Mouse (Mus musculus) NIH3T3 (cell line): Measurements from ENCODE around the gene Necab3.

ENCODE experiments used
- DNase-seq: peaks from one replicate; pipeline ENCODE4 v3.0.0-alpha.2; 2012; ENCODE audit warnings: low read depth

The Necab3 gene

DNA sequence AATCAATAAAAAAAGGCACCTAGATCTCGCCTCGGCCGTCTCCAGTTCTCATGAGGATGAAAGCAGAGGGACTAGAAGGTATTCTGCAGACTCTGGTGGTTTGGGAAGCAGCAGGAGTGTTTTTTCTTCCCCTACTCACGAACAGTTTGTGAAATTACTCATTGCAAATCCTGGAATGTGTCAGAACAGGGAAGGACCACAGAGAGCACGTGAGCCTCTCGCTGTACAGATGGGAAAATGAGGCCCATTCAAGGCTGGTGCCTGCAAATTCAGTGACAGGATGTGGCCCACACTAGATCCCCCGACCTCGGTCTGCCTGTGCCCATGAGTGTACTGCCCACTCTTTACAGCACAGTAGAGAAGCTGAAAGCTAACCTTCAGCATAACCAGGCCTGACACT is 13.3 kb upstream of the Necab3 start:
- peak; percentile 67 for DNase-seq

- DNase-seq: peak; percentile 48
Measured at GRCm38 (mm10) chr2:154571266-154571665, 12.6 kb upstream of the Necab3 start.

- DNase-seq: no peak
Measured at GRCm38 (mm10) chr2:154570666-154571065, 12.0 kb upstream of the Necab3 start.

DNA sequence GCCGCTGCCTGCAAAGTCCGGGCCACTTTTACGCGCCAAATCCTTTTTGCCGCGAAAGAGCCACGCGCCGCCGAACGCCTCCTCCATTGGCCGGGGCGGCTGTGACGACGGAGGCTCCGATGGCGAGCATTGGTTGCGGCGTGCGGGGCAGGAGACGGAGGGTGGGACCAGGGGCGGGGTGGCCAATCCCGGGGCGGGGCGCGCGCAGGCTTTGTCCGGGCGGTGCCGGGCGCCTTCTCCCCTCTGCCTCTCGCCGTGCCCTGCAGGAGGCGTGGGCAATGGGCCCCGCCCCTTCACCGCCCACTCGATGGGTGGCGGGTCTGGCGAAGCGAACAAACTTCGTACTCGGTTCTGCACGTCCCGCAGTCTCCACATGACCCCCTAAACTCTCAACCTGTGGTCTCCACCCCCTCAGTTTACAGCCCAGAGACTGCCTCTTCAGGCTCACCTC is 11.2 kb upstream of the Necab3 start, which contains the start of gene E2f1:
TSS of gene E2f1 (minus strand) at position 57 of the 451 bp plus-strand sequence.
- peak; percentile 98 for DNase-seq

DNA sequence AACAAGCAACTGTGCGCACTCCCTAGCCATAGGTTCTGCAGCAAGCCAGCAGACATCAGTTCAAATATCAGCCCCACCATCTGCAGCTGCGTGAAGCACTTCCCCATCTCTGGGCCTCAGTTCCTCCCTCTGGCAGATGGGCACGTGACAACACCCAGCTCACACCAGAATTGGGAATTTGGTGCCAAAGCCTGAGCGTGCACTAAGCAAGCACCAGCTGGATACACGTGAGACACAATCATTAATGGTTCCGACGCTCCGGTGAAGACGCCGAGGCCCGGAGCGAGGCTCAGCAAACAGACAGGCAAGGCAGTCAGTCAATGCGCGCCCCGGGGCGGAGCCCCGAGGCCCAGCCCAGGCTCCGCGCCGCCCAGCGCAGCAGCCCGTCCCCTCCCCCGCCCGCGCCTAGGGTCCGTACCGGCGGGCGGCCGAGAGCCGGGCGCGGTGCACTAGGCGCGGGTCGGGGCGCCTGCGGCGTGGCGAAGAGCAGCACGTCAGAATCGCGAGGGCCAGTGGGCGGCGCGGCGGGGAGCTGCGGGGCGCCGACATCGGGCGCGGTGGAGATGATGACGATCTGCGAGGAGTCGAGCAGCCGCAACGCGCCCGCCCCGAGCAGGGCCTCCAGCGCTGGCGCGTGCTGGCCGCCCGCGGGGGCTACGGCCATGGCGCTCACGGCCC is 10.5 kb upstream of the Necab3 start:
- peak; percentile 87 for DNase-seq

DNA sequence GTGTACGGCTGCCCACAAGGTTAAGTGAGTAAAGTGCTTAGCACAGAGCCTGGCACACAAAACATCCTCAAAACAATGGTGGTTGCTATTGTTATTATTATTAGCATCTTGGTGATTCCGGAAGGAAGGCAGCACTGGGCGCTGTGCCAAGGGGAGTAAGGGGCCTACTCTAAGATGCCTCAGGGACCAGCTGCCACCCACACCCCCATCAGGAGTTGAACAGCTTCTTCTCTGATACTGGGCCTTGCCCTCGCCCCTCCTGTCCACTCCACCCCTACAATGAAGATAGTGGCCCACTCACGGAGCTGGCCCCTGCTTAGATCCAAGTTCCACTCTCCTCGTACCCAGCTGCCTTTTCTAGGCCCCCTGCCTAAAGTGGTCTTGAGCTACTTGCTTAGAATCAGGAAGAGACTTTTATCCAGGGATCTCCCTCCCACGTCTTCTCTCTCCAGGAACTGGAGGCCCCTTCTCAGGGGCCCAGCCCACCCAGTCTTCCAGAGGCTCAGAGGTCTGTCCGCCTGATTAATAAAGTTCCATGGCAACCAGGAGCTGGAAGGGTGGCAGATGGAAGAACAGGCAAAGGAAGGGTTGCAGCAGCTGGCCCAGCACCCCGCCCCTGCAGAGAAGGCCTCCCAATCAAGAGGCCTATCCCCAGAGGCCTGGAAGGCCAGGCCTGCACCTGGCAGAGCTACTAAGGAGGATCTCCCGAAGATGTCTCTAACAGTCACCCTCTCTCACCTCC is 9.8 kb upstream of the Necab3 start:
- DNase-seq: peak; percentile 60

DNA sequence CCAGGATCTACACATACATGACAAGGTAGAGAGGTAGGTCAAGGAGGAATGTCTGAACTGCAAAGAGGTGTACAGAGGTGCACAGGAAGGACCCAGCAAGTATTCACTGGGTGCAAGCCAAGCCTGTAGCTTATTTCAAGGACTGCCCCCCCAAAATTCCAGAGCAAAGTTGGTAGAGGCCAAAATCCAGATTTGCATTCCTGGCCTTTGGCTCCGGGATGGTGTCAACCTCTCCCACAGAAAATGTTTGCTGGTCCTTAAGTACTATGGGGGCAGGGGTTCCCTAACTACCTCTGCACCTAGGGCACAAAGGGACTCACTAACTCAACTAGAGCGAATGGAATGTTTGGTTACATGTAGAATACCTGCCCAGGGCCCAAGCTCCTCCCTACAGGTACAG is 9.1 kb upstream of the Necab3 start:
- DNase-seq: no peak

DNA sequence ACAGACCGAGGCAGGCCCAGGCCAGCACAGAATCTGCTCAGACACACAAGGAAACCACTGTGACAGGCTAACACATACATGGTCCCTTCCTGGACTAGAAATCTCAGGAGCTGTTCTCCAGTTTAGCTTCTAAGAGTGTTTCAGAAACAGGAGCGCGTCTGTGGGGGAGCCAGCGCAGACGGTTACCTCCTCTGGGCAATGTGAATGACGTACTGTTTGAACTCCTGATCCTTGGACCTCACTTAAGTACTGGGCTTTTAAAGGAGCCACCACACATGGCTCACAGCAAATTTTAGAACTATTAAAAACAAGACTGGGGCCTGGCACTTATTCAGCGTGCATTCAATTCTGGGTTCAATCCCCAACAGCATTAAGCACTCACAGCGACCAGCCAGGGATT is 8.0 kb upstream of the Necab3 start:
- DNase-seq: no peak

DNA sequence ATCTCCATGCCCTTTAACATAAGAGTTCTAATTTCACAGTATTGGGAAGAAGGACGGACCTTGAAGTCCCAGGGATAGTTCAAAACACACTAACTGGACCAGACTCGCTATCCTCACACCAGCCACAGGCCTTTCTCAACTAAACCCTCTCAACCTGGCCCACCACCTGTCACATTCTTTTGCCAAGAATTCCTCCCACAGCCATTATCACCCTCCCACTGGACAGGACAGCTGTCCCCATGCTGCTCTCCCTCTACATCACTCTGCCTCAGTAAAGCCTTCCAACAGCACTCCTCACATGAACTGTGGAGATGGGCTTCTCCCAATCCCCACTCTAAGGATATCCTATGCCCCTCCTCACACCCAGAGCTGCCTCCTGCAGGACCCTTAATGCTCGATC is 6.9 kb upstream of the Necab3 start:
- no peak for DNase-seq

DNA sequence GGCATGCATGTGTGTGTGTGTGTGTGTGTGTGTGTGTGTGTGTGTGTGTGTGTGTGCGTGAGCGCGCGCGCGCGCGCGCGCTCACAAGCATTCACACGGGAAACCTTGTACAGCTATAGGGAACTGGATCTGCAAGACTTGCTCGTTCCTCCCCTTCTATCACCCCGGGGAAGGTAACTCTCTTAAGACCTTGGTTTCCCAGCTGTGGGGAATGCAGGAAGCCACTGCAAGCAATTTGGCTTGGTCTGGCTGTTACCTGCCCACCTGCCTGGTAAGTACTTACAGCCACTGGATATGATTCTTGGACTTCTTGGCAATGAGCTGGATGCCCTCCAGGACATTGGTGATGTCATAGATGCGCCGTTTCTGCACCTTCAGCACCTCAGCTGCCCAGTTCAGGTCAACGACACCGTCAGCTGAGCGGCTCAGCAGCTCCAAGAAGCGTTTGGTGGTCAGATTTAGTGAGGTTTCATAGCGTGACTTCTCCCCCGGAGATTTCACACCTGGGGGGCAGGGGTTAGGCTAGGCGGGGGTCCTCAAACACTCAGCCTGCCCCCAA is 5.0 kb upstream of the Necab3 start:
- DNase-seq: no peak

GRCm38 (mm10) chr2:154557184-154557832 is 1.4 kb downstream of the Necab3 start:
- peak; percentile 61 for DNase-seq

DNA sequence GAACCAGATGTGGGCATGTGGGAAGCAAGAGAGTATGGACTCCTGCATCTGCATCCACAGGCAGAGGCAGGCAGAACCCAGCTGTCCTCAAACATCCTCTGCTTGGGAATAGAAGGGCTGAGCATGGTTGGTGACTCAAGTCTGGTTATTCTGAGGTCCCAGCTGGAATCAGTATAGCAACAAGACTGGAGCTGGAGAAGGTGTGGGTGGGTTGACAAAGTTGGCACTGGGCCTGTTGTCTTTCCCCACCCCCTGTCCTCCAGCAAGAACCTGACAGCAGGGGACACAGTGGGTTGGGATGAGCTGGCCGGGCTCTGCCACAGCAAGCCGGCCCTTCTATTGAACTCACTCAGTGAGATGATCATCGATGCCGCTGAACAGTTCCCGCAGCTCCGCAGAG is 3.5 kb downstream of the Necab3 start:
- no peak for DNase-seq

DNA sequence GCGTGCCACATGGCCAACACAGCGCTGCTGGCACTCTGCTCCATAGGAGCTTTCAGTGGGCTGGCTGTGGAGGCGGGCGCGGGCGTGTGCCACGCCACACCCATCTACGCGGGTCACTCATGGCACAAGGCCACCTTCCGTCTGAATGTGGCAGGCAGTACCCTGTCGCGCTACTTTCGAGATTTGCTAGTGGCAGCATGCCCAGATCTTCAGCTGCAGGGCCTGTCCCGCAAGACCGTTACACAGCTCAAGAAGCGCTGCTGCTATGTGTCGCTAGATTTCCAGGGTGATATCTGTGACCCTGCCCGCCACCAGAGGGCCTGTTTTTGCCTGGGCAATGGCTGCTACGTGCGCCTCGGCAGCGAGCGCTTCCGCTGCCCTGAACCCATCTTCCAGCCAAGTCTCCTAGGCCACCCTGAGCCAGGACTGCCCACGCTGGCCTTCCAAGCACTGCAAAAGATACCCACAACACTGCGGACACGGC is 6.2 kb downstream of the Necab3 start:
- no peak for DNase-seq

DNA sequence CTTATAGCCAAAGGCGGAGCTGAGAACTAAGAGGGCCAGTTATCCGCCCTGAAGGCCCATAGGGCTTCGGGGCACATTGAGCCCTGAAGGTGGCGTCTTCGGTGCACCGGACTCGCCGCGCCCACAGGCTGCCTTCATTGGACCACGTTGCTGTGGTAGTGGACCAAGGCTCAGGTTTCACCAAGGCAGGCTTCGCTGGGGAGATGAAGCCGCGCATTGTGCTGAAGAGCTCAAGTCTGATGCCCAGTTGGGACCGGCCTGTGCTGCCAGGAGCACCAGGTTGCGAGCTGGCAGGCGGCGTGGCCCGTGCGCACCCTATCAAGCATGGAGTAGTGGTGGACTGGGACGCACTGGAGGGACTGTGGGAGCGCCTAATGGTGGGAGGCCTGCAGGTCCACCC is 6.8 kb downstream of the Necab3 start:
- no peak for DNase-seq

DNA sequence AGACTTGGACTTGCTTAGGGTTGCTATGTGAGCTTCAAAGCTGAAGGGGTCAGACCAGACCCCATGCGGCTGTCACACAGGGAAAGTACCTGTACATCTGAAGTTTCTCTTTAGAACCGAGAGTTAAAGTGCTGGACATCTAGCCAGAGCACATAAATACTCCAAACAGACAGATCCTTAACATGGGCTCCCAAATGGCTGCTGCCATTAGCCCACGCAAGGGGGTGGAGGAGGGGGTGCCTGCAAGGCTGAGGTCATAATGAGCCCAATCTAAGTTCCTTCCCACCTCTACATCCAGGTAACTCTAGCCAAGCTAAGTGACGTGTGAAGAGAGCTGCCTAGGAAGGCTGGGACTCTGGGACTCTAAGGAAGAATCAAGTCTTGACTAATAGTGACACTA is 7.2 kb downstream of the Necab3 start, which contains the start of gene Actl10:
TSS of gene Actl10 (plus strand) at position 301 of the 400 bp plus-strand sequence.
- no peak for DNase-seq

- no peak for DNase-seq
Measured at GRCm38 (mm10) chr2:154550937-154551336, 7.8 kb downstream of the Necab3 start.

GRCm38 (mm10) chr2:154549886-154550189 is 8.9 kb downstream of the Necab3 start:
- no peak for DNase-seq

DNA sequence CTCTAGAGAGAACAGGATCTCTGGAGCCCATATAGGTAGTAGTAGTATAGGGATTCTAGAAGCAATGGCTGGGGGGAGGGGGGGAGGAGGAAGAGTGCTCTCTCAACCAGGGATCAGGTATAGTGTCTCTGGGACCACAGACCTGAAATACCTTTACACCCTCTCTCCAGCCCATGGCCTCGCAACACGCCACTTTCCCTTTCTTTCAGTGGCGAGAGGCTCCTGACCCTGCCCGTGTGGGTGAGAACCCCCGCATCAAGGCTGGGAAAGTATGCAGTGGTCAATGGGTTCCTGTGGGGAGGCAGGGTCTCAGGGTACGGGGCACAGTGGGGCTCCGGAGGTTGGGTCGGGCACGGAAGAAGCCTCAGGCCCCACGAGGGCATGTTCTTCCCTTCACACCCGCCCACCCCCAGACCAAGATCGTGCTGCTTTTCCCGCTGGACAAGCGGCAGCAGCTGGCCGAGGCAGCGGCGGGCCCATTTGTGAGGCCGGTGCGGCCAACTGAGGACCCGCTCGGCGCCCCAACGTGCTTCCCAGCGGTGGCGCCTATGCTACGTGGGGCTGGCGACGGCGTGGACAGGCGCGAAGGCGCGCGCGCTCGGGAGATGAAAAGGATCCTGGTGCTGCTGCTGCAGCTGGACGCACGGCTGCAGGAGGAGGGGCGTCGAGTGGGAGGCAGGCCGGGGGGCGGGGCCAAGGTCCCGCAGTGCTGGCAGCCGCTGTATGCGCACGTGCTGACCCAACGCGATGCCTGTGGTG is 9.4 kb downstream of the Necab3 start:
- peak; percentile 70 for DNase-seq

GRCm38 (mm10) chr2:154548688-154549087 is 10.0 kb downstream of the Necab3 start:
- peak; percentile 73 for DNase-seq

DNA sequence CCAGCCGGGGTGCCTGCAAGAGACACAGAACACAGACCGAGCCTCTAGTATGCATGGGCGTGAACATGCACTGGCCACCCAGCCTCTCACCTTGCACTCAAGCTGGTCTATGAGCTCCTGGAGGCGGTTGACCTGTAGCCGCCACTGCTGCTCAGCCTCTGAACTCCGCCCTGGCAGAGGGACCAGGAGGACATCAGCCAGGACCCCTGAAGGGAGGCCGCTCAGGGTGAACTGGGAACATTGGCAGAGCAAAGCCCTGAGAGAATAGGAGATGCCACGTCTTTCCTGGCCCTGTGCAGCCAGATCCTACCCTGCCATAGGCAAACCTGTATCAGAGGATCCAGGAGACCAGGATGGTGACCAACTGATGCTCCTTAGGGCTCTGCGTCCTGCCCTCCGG is 12.0 kb downstream of the Necab3 start, which contains the start of gene 1700003F12Rik:
TSS of gene 1700003F12Rik (plus strand) at position 375 of the 400 bp plus-strand sequence.
- DNase-seq: no peak

DNA sequence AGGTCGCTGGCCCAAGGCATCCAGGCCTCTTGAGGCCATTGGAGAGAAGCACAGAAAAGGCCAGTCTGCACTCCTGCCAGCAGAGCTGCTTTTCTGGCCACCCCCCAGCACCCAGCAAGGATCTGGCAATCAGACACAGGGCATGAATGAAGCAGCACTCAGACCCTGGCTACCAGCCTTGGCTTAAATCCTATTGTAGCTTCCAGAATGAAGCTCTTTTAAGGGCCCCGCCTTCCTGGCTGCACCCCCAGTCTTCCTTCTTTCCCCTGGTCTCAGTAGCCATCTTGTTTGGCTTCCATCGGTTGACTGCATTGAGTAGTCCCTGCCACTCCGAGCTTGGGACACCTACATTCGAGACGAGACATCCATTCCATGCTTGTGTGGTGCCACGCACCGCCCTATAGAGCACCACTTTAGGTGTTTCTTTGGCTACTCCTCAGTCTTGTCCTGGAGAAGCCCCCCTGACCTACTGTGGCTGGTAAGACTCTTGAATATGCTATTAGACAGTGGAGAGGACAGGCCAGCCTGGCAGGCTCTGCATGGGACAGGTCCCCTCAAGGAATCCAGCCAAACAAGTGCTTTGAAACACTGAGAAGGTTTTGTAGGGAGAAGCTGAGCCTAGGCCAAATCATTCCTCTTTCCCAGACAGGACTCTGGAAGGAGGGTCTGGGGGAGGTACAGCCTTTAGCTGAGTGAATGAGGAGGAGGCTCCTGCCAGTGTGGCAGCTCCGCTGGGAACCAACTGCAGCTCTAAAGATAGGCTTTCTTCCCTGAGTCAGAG is 14.9 kb downstream of the Necab3 start:
- peak; percentile 75 for DNase-seq
